Mouse (Mus musculus): ENCODE measurements around the gene Zc3h14. TPM values are rescaled to one million over a fixed set of nuclear protein-coding genes. Genes with fewer than 3 reads are reported as not detected.

Zc3h14 gene
- polyA plus RNA-seq, 1 experiment from 2014 or later, result 124 TPM

- no peak overlapping the region for H3K4me3 ChIP-seq (replicated peaks)
- peak overlapping the region; percentile 35 for H3K27ac ChIP-seq
- H3K4me2 ChIP-seq (replicated peaks), result no peak overlapping the region
- H3K4me1 ChIP-seq (replicated peaks), result peaks cover 10% of the 10 kb centered on the region
- WGBS, result 36% methylated on average over 2 of the region's 2 CpGs
- peaks cover 30% of the 10 kb centered on the region for H3K36me3 ChIP-seq
- no peaks in the 10 kb centered on the region for H3K27me3 ChIP-seq
- peak; percentile 80; the same call in 1 of the 2 replicates for ATAC-seq
- H3K9me3 ChIP-seq, result no peaks in the 10 kb centered on the region
- no peak overlapping the region for H3K9ac ChIP-seq (replicated peaks)
Observed at GRCm38 (mm10) chr12:98820781-98821180, 74.0 kb downstream of the Zc3h14 start.

- ATAC-seq, result no peak
- Histone ChIP-seq H3K4me2 (replicated peaks) (no peak overlapping the region), H3K27ac (no peak overlapping the region), H3K36me3 (peaks cover 55% of the 10 kb centered on the region), H3K4me3 (replicated peaks) (no peak overlapping the region), H3K4me1 (replicated peaks) (no peaks in the 10 kb centered on the region), H3K27me3 (no peaks in the 10 kb centered on the region), H3K9ac (replicated peaks) (no peak overlapping the region), H3K9me3 (no peaks in the 10 kb centered on the region)
- 91% methylated on average over 7 of the region's 7 CpGs for WGBS
Observed at GRCm38 (mm10) chr12:98831122-98831521, 84.4 kb downstream of the Zc3h14 start.

DNA sequence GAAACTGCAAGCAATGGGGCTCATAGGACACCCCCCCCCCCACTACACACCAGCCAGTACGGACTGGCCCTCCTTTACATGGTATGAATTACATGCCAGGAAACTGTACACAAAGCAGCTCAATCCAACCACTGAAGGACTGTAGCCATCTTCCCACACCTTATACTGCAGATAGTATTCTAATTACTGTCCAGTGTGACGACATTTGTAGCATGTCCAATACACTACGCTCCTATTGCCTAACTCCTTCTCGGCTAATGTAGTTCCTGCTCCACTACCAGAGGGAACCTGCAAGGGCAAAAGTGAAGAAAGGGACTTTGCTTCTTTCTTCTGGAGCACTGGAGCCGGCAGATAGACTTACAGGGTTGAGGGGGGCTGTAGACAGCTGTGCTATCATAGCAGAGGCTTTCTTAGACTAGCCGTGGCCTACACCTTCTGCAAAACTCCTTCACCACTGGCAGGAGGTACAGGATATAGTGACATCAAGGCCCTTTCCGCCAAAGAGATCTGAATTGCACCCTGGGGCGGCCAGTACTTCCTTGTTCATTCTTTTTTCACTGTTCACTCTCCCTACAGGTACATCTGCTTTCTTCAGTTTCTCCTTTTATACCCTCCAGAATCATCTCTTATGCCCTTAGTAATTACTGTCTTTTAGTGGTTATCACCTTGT is 86.3 kb downstream of the Zc3h14 start:
- no peak for ATAC-seq
- WGBS, result 95% methylated on average over 8 of the region's 8 CpGs

GRCm38 (mm10) chr12:98833901-98834300 is 87.1 kb downstream of the Zc3h14 start:
- H3K4me3 ChIP-seq (replicated peaks), result no peak overlapping the region
- WGBS, result 92% methylated on average over 1 of the region's 1 CpGs
- no peak overlapping the region for H3K4me2 ChIP-seq (replicated peaks)
- H3K27ac ChIP-seq, result no peak overlapping the region
- no peak for ATAC-seq
- H3K9ac ChIP-seq (replicated peaks), result no peak overlapping the region
- H3K4me1 ChIP-seq (replicated peaks), result no peaks in the 10 kb centered on the region
- no peaks in the 10 kb centered on the region for H3K9me3 ChIP-seq
- H3K36me3 ChIP-seq, result peaks cover 42% of the 10 kb centered on the region
- no peaks in the 10 kb centered on the region for H3K27me3 ChIP-seq

More for the DNA sequence above, 86.3 kb downstream of the Zc3h14 start:
- peaks cover 48% of the 10 kb centered on the region for H3K36me3 ChIP-seq
- no peak overlapping the region for H3K9ac ChIP-seq (replicated peaks)
- no peaks in the 10 kb centered on the region for H3K9me3 ChIP-seq
- no peaks in the 10 kb centered on the region for H3K27me3 ChIP-seq
- no peak overlapping the region for H3K4me3 ChIP-seq (replicated peaks)
- H3K27ac ChIP-seq, result no peak overlapping the region
- H3K4me1 ChIP-seq (replicated peaks), result no peaks in the 10 kb centered on the region
- H3K4me2 ChIP-seq (replicated peaks), result no peak overlapping the region

GRCm38 (mm10) chr12:98834879-98835278 is 88.1 kb downstream of the Zc3h14 start:
- Histone ChIP-seq H3K36me3 (peaks cover 33% of the 10 kb centered on the region), H3K4me2 (replicated peaks) (no peak overlapping the region), H3K27ac (no peak overlapping the region), H3K27me3 (no peaks in the 10 kb centered on the region), H3K4me3 (replicated peaks) (no peak overlapping the region), H3K9me3 (no peaks in the 10 kb centered on the region), H3K4me1 (replicated peaks) (no peaks in the 10 kb centered on the region), H3K9ac (replicated peaks) (no peak overlapping the region)
- WGBS, result 92% methylated on average over 2 of the region's 2 CpGs
- no peak for ATAC-seq

DNA sequence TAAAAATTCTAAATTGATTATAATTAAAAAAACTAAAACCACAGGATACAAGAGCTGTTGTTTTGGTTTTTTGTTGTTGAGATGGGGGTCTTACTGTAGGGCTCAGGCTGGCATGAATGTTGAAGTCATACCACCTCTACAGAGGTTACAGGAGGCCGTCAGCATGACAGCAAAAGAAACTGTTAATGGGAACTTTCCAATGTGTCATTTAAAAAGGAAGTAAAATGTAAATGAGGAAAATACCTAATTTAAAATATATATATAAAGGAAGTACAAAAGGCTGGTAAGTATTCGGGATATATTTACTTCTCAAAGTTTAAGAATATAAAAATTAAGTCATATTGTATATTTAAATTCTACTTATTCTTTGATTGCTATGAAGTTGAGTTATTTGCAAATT is 88.7 kb downstream of the Zc3h14 start:
- no peaks in the 10 kb centered on the region for H3K4me1 ChIP-seq (replicated peaks)
- H3K9ac ChIP-seq (replicated peaks), result no peak overlapping the region
- WGBS, result 93% methylated on average over 2 of the region's 2 CpGs
- no peak overlapping the region for H3K4me2 ChIP-seq (replicated peaks)
- H3K36me3 ChIP-seq, result peaks cover 31% of the 10 kb centered on the region
- H3K27ac ChIP-seq, result no peak overlapping the region
- no peak overlapping the region for H3K4me3 ChIP-seq (replicated peaks)
- no peaks in the 10 kb centered on the region for H3K27me3 ChIP-seq
- no peaks in the 10 kb centered on the region for H3K9me3 ChIP-seq
- no peak for ATAC-seq

Other genes with a start within 250 kb of the Zc3h14 start
- 51.8 and 53.9 TPM in 2 replicates for gene Kcnk10, start 168.7 kb upstream of the Zc3h14 start, polyA plus RNA-seq (2015; fragmentation: Nextera tagmentation; extraction: Ambion mirVana)
- 29.9 and 31.9 TPM in 2 replicates for gene Spata7, start 118.8 kb upstream of the Zc3h14 start, polyA plus RNA-seq (2015; fragmentation: Nextera tagmentation; extraction: Ambion mirVana)
- 5.7 and 6.9 TPM in 2 replicates for gene Ptpn21, start 9.6 kb upstream of the Zc3h14 start, polyA plus RNA-seq (2015; fragmentation: Nextera tagmentation; extraction: Ambion mirVana)
- 30.5 and 32.9 TPM in 2 replicates for gene Eml5, start 154.5 kb downstream of the Zc3h14 start, polyA plus RNA-seq (2015; fragmentation: Nextera tagmentation; extraction: Ambion mirVana)
- 39.1 and 40.9 TPM in 2 replicates for gene Ttc8, start 173.6 kb downstream of the Zc3h14 start, polyA plus RNA-seq (2015; fragmentation: Nextera tagmentation; extraction: Ambion mirVana)